Mouse (Mus musculus): ENCODE measurements around the gene Chrm4. TPM values are rescaled to one million over a fixed set of nuclear protein-coding genes. Genes with fewer than 3 reads are reported as not detected.

Chrm4 gene
- polyA plus RNA-seq, 1 experiment from 2014 or later = not detected

DNA sequence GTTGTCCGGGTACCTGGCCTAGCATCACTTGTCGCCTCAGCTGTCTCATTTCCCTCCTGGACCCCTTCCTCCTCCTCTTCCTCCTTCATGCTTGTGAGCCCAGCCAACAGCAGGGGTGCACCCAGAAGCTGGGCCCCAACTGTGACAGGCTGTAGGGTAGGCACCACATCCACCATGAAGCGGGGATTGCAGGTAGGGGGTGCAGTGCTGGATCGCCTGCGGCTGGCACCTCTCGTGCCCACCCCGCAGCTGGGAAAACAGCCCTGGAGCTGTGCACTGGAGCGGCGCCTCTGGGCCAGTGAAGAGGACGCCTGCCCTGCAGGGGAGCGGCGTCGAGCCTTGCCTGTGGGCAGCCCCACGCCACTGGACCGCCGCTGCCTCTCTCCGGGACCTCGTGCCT, 18.4 kb downstream of the Chrm4 start, which contains the start of gene Gm9821:
Gene Gm9821, plus strand, starts transcription at position 221 of the 400 bp plus-strand sequence.
- 91% methylated on average over 18 of the region's 18 CpGs for WGBS (ENCODE audit: insufficient replicate concordance)
- peak within 1 kb of the TSS; percentile 52; the same call in 1 of the 2 replicates for H3K4me2 ChIP-seq

DNA sequence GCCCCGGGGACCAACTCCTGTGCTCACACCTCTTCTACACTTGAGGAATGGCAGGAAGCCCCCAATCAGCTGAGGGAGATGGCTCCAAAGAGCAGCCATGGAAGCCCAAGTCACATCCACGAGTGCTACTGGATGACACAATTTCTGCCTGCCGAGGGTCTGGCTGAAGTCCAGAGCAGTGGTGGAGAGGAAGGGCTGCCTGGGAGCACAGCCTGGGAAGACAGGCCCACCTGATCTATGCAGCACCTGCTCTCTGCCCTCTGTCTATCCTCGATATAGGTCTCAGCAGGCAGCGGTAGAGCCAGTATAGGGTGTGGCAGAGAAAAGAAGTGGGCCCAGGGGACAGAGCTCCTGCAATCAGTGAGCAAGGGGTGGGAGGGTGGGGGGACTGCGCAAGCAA, 19.8 kb downstream of the Chrm4 start:
- ATAC-seq (replicated peaks; ENCODE audit: insufficient number of reproducible peaks, low FRiP score, low TSS enrichment) = no peak
- 41% methylated on average over 6 of the region's 6 CpGs for WGBS (ENCODE audit: insufficient replicate concordance)
- Histone ChIP-seq H3K27me3 (ENCODE audit: control insufficient read depth, insufficient read depth, low read length) (no peaks in the 10 kb centered on the region), H3K9ac (ENCODE audit: low read depth, low read length) (peak overlapping the region; percentile 17), H3K4me2 (peak overlapping the region; percentile 52), H3K4me1 (ENCODE audit: control insufficient read depth, insufficient read depth, low read length) (peaks cover 63% of the 10 kb centered on the region), H3K27ac (ENCODE audit: low read depth, low read length) (peak overlapping the region; percentile 97), H3K9me3 (replicated peaks; ENCODE audit: control insufficient read depth, low read length) (no peaks in the 10 kb centered on the region), H3K4me3 (ENCODE audit: low read depth, low read length) (no peak overlapping the region), H3K36me3 (ENCODE audit: control insufficient read depth, insufficient read depth, low read length) (0 out of 2 replicates have a peak, but pooled peaks cover 3% of the 10 kb centered on the region)

More for the DNA sequence above, 18.4 kb downstream of the Chrm4 start, which contains the start of gene Gm9821:
- peaks cover 5% of the 10 kb centered on the region for H3K36me3 ChIP-seq (ENCODE audit: control insufficient read depth, insufficient read depth, low read length)
- H3K27me3 ChIP-seq (ENCODE audit: control insufficient read depth, insufficient read depth, low read length) = no peaks in the 10 kb centered on the region
- H3K27ac ChIP-seq (ENCODE audit: low read depth, low read length) = no peak within 1 kb of the TSS
- H3K9ac ChIP-seq (ENCODE audit: low read depth, low read length) = 0 out of 2 replicates have a peak within 1 kb of the TSS, but pooled peaks have one; percentile 54
- no peak for ATAC-seq (replicated peaks; ENCODE audit: insufficient number of reproducible peaks, low FRiP score, low TSS enrichment)
- H3K9me3 ChIP-seq (replicated peaks; ENCODE audit: control insufficient read depth, low read length) = no peaks in the 10 kb centered on the region
- peaks cover 58% of the 10 kb centered on the region for H3K4me1 ChIP-seq (ENCODE audit: control insufficient read depth, insufficient read depth, low read length)
- no peak within 1 kb of the TSS for H3K4me3 ChIP-seq (ENCODE audit: low read depth, low read length)

DNA sequence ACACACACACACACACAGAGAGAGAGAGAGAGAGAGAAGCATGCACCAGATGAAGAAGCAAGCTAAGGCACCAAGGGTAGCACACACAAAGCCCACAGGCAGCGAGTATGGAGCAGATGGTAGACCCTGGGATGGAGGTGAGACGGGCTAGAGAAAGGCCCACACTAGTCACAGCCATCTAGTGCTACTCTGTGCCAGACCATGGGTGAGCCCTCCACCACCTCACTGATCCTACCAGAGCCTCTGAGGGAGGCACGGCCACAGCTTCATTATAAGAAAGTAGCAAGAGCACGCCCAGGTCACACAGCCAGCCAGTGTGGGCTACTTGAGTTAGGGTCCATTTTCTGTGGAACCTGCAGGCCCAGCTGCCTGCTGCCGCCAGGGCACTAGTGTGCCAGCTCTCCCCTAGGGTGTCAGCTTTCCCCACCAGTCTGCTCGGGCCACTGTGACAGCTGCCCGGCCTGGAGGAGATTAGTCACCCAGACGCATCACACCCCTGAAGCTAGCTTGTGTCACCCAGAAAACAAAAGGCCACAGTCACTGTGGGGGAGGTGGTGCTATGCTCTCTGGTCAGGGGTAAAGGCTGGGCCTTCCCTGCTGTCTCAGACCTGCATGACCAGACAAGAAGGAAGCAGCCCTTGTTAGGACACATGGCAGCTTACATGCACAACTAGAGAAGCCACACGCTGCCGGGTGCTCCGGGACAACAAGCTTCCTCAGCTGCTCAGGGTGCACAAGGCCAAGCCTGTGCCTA, 20.5 kb downstream of the Chrm4 start:
- Histone ChIP-seq H3K36me3 (ENCODE audit: control insufficient read depth, insufficient read depth, low read length) (no peaks in the 10 kb centered on the region), H3K27me3 (ENCODE audit: control insufficient read depth, insufficient read depth, low read length) (no peaks in the 10 kb centered on the region), H3K27ac (ENCODE audit: low read depth, low read length) (peak overlapping the region; percentile 97), H3K4me1 (ENCODE audit: control insufficient read depth, insufficient read depth, low read length) (peaks cover 63% of the 10 kb centered on the region), H3K9me3 (replicated peaks; ENCODE audit: control insufficient read depth, low read length) (no peaks in the 10 kb centered on the region), H3K9ac (ENCODE audit: low read depth, low read length) (peak overlapping the region; percentile 30; the same call in 1 of the 2 replicates), H3K4me2 (peak overlapping the region; percentile 52), H3K4me3 (ENCODE audit: low read depth, low read length) (peak overlapping the region; percentile 2; the same call in 1 of the 2 replicates)
- WGBS (ENCODE audit: insufficient replicate concordance) = 42% methylated on average over 11 of the region's 11 CpGs
- ATAC-seq (replicated peaks; ENCODE audit: insufficient number of reproducible peaks, low FRiP score, low TSS enrichment) = peak; percentile 43

DNA sequence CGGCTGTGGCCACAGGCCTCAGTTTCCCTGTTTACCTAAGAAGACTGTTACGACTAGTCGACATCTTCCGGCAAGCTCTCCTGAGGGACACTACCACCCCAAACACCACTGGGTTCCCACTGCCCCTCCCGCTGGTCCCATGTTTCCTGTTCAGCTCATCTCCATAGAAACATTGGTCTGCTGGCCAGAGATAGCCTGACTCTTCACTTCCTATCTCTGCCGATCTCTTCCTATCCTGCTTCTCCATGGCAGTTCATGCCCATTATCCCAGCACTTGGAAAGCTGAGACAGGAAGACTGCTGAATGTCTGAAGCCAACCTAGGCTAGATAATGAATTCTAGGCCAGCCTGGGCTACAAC, 21.1 kb downstream of the Chrm4 start:
- 44% methylated on average over 6 of the region's 6 CpGs for WGBS (ENCODE audit: insufficient replicate concordance)
- peaks cover 64% of the 10 kb centered on the region for H3K4me1 ChIP-seq (ENCODE audit: control insufficient read depth, insufficient read depth, low read length)
- H3K27me3 ChIP-seq (ENCODE audit: control insufficient read depth, insufficient read depth, low read length) = no peaks in the 10 kb centered on the region
- peak overlapping the region; percentile 97 for H3K27ac ChIP-seq (ENCODE audit: low read depth, low read length)
- no peaks in the 10 kb centered on the region for H3K9me3 ChIP-seq (replicated peaks; ENCODE audit: control insufficient read depth, low read length)
- peak overlapping the region; percentile 52 for H3K4me2 ChIP-seq
- H3K36me3 ChIP-seq (ENCODE audit: control insufficient read depth, insufficient read depth, low read length) = no peaks in the 10 kb centered on the region
- ATAC-seq (replicated peaks; ENCODE audit: insufficient number of reproducible peaks, low FRiP score, low TSS enrichment) = no peak
- H3K4me3 ChIP-seq (ENCODE audit: low read depth, low read length) = peak overlapping the region; percentile 2; the same call in 1 of the 2 replicates
- 0 out of 2 replicates have a peak overlapping the region, but pooled peaks have one; percentile 30 for H3K9ac ChIP-seq (ENCODE audit: low read depth, low read length)

DNA sequence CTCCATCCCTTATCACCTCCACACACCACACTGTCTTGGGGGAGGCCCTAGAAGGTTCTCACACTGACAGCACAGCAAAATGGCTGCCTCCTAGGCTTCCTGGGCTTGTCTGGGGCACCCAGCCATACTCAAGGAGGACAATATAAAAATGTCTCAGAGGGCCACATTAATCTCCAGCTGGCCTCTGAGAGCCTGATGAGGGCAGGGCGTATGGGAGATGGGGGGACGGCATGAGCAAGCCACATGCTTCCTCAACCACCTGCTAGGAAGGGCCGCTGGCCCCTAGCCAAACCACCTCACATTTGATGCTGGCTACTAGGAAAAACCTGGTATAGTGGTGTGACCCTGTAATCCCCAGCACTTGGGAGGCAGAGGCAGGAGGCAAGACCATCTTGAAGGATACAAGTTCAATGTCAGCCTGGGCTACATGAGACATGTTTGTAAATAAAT, 21.8 kb downstream of the Chrm4 start:
- H3K9ac ChIP-seq (ENCODE audit: low read depth, low read length) = peak overlapping the region; percentile 83
- peak overlapping the region; percentile 45; the same call in 1 of the 2 replicates for H3K4me3 ChIP-seq (ENCODE audit: low read depth, low read length)
- H3K27me3 ChIP-seq (ENCODE audit: control insufficient read depth, insufficient read depth, low read length) = no peaks in the 10 kb centered on the region
- H3K4me1 ChIP-seq (ENCODE audit: control insufficient read depth, insufficient read depth, low read length) = peaks cover 71% of the 10 kb centered on the region
- H3K27ac ChIP-seq (ENCODE audit: low read depth, low read length) = peak overlapping the region; percentile 97
- peak overlapping the region; percentile 76 for H3K4me2 ChIP-seq
- 57% methylated on average over 3 of the region's 3 CpGs for WGBS (ENCODE audit: insufficient replicate concordance)
- ATAC-seq (replicated peaks; ENCODE audit: insufficient number of reproducible peaks, low FRiP score, low TSS enrichment) = no peak
- H3K36me3 ChIP-seq (ENCODE audit: control insufficient read depth, insufficient read depth, low read length) = no peaks in the 10 kb centered on the region
- H3K9me3 ChIP-seq (replicated peaks; ENCODE audit: control insufficient read depth, low read length) = no peaks in the 10 kb centered on the region

DNA sequence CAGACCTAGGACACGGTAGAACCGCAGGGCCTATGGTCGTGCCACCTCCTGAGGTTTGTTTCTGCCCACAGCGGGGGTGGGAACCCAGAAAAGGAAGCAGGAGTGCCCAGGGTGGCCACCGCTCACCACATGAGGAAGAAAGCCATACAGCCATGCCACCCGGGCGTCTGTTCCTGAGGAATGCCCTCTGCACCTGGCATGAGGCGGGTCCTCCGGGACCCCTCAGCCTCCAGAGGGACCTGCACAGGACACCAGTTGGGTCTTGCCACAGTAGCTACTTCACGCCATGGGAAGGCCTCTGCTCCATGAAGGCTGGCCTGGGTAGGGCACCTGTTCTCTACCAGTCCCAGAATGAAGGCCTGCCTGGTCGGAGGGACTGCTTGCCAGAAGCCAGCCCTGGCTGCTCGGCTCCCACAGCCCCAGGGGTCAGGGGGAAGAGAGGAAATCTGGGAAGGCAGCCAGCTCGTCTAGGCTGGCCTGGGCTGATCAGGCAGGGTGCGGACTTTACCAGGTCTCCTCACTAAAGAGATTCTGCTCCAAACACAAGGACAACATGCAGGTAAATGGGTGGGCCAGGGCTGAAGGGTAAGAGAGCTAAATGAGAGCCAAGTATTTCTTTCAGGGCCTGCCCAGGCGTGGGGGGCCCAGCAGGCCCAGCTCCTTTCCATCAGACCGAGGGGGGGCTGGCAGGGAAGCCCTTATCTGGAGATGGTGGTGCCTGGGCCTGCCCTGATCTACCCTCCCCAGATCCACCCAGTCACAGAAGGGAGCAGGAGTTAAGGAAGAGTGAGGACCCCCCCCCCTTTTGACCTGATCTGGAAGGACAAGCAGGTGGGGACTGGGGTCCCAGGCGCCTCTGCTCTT, 22.6 kb downstream of the Chrm4 start:
- 42% methylated on average over 17 of the region's 17 CpGs for WGBS (ENCODE audit: insufficient replicate concordance)
- H3K4me3 ChIP-seq (ENCODE audit: low read depth, low read length) = peak overlapping the region; percentile 45
- peaks cover 75% of the 10 kb centered on the region for H3K4me1 ChIP-seq (ENCODE audit: control insufficient read depth, insufficient read depth, low read length)
- H3K4me2 ChIP-seq = peak overlapping the region; percentile 76
- no peaks in the 10 kb centered on the region for H3K9me3 ChIP-seq (replicated peaks; ENCODE audit: control insufficient read depth, low read length)
- ATAC-seq (replicated peaks; ENCODE audit: insufficient number of reproducible peaks, low FRiP score, low TSS enrichment) = peak; percentile 20
- H3K27ac ChIP-seq (ENCODE audit: low read depth, low read length) = peak overlapping the region; percentile 97
- no peaks in the 10 kb centered on the region for H3K36me3 ChIP-seq (ENCODE audit: control insufficient read depth, insufficient read depth, low read length)
- H3K9ac ChIP-seq (ENCODE audit: low read depth, low read length) = peak overlapping the region; percentile 83
- no peaks in the 10 kb centered on the region for H3K27me3 ChIP-seq (ENCODE audit: control insufficient read depth, insufficient read depth, low read length)

DNA sequence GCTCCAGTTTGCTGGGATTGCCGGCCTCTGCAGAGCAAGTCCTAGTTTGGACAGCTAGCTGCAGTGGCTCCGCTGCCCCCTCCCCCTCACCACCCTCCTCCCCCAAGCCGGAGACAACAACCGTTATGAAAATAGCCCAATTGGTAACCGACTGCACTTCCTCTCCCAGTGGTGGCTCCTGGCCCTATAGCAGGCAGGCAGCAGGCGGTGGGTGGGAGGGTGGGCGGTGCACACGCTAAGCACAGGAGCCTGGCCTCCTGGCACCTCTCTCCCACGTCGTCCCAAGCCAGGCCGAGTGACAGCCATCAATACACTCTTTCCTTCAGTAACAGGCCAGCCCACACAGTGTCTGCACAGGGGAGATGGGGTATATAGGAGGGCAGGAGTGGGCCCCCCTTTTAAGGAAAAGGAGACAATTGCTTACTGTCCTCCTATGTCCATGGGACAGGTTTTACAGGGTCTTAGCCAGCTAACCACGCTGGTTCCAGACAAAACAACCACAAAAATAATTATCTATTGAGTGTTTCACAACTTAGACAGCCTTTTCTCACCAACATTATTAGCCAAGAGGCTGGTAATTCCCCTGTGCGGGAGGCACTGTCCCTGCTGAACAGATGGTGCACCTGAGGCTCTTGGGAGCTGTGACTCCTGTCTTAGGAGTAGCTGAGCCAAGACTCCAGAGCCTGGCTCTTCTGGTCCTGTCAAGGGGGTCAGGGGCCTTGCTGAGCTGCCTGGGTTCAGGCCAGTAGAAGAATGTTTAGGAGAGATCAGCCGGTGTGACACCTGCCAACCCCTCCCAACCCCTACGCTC, 23.4 kb downstream of the Chrm4 start:
- ATAC-seq (replicated peaks; ENCODE audit: insufficient number of reproducible peaks, low FRiP score, low TSS enrichment) = peak; percentile 68
- no peaks in the 10 kb centered on the region for H3K9me3 ChIP-seq (replicated peaks; ENCODE audit: control insufficient read depth, low read length)
- H3K27me3 ChIP-seq (ENCODE audit: control insufficient read depth, insufficient read depth, low read length) = no peaks in the 10 kb centered on the region
- peaks cover 74% of the 10 kb centered on the region for H3K4me1 ChIP-seq (ENCODE audit: control insufficient read depth, insufficient read depth, low read length)
- peak overlapping the region; percentile 97 for H3K27ac ChIP-seq (ENCODE audit: low read depth, low read length)
- 12% methylated on average over 15 of the region's 15 CpGs for WGBS (ENCODE audit: insufficient replicate concordance)
- peak overlapping the region; percentile 76 for H3K4me2 ChIP-seq
- H3K36me3 ChIP-seq (ENCODE audit: control insufficient read depth, insufficient read depth, low read length) = no peaks in the 10 kb centered on the region
- H3K4me3 ChIP-seq (ENCODE audit: low read depth, low read length) = peak overlapping the region; percentile 45
- H3K9ac ChIP-seq (ENCODE audit: low read depth, low read length) = peak overlapping the region; percentile 83

DNA sequence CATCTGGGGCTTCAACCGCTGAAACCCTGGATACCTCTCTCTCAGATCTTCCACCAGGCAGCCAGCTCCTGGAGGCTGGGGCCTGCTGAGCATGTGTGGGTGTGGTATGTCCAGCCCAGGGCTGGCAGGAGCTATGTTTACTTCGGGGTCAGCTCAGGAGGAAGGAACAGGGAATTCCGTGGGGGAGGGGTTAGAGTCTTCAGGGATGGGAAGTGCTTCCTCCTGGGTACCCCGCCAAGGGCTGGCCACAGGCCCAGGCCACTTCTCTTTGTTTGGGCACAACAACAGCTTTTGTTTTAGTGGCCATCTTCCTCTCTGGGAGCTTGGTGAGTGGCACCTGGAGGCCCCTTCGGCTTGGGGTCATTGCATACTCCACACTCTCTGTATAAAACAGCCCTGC, 26.8 kb downstream of the Chrm4 start:
- H3K9ac ChIP-seq (ENCODE audit: low read depth, low read length) = peak overlapping the region; percentile 43; the same call in 1 of the 2 replicates
- H3K27ac ChIP-seq (ENCODE audit: low read depth, low read length) = peak overlapping the region; percentile 77
- no peaks in the 10 kb centered on the region for H3K36me3 ChIP-seq (ENCODE audit: control insufficient read depth, insufficient read depth, low read length)
- WGBS (ENCODE audit: insufficient replicate concordance) = 7% methylated on average over 5 of the region's 5 CpGs
- no peak overlapping the region for H3K4me3 ChIP-seq (ENCODE audit: low read depth, low read length)
- H3K27me3 ChIP-seq (ENCODE audit: control insufficient read depth, insufficient read depth, low read length) = no peaks in the 10 kb centered on the region
- peaks cover 77% of the 10 kb centered on the region for H3K4me1 ChIP-seq (ENCODE audit: control insufficient read depth, insufficient read depth, low read length)
- no peak for ATAC-seq (replicated peaks; ENCODE audit: insufficient number of reproducible peaks, low FRiP score, low TSS enrichment)
- H3K9me3 ChIP-seq (replicated peaks; ENCODE audit: control insufficient read depth, low read length) = no peaks in the 10 kb centered on the region
- peak overlapping the region; percentile 21 for H3K4me2 ChIP-seq

All from heart, embryonic 11.5 days (tissue).